Mouse (Mus musculus) midbrain, embryonic 15.5 days (tissue): Measurements from ENCODE around the gene Snf8. TPM values are rescaled to one million over a fixed set of nuclear protein-coding genes. Genes with fewer than 3 reads are reported as not detected.

ENCODE experiments used
- ATAC-seq: fragments of 200-750 bp; cut with Nextera tagmentation; replicated peaks from 2 replicates; pipeline ENCODE4 v1.8.0; 2017; ENCODE audit warnings: moderate TSS enrichment
- H3K27ac ChIP-seq: fragments of 300-500 bp; sonication (generic); 2 replicates; pipeline ENCODE4 v1.5.1; 2015; ENCODE audit warnings: mild to moderate bottlenecking, inconsistent platforms
- H3K27me3 ChIP-seq: fragments of 300-500 bp; sonication (generic); replicated peaks from 2 replicates; pipeline ENCODE4 v1.6.1; 2015; ENCODE audit warnings: inconsistent platforms
- H3K36me3 ChIP-seq: fragments of 300-500 bp; sonication (generic); replicated peaks from 2 replicates; pipeline ENCODE4 v1.6.1; 2015; ENCODE audit warnings: inconsistent platforms
- H3K4me1 ChIP-seq: fragments of 300-500 bp; sonication (generic); 2 replicates; pipeline ENCODE4 v1.6.1; 2015; ENCODE audit warnings: inconsistent platforms
- H3K4me2 ChIP-seq: fragments of 300-500 bp; sonication (generic); 2 replicates; pipeline ENCODE4 v1.6.1; 2015; ENCODE audit warnings: inconsistent platforms, mild to moderate bottlenecking, moderate library complexity
- H3K4me3 ChIP-seq: fragments of 300-500 bp; sonication (generic); 2 replicates; pipeline ENCODE4 v1.5.1; 2015; ENCODE audit warnings: mild to moderate bottlenecking, inconsistent platforms
- H3K9ac ChIP-seq: fragments of 300-500 bp; sonication (generic); 2 replicates; pipeline ENCODE4 v1.6.1; 2015; ENCODE audit warnings: mild to moderate bottlenecking, inconsistent platforms
- H3K9me3 ChIP-seq: fragments of 300-500 bp; sonication (generic); 2 replicates; pipeline ENCODE4 v1.6.1; 2016; ENCODE audit warnings: inconsistent platforms
- WGBS: fragments of 180-500 bp; shearing (Covaris S2); methylation state at CpG from one replicate; pipeline ENCODE4 v1.1.7; 2015; ENCODE audit warnings: mixed read lengths; 5-methylcytosine and 5-hydroxymethylcytosine counted together
- polyA plus RNA-seq: library from polyadenylated mRNA; unstranded; fragments of >200 nt; fragmentation: Nextera tagmentation; extraction: Ambion mirVana; gene quantifications from 2 replicates; pipeline ENCODE4 v1.2.1, GENCODE M21; 2015

The Snf8 gene
- 137 TPM in 2 replicates for polyA plus RNA-seq

GRCm38 (mm10) chr11:96034596-96035052 lies at the start of gene Snf8:
TSS of gene Snf8 (plus strand) at chr11:96034885.
- peak within 1 kb of the TSS; percentile 85 for H3K4me2 ChIP-seq
- peak; percentile 71 for ATAC-seq
- peaks cover 28% of the 10 kb centered on the region for H3K4me1 ChIP-seq
- H3K9ac ChIP-seq = peak within 1 kb of the TSS; percentile 66
- 0% methylated on average over 29 of the region's 29 CpGs for WGBS
- peak within 1 kb of the TSS; percentile 65 for H3K4me3 ChIP-seq
- peaks cover 2% of the 10 kb centered on the region; the same call in 1 of the 2 replicates for H3K27me3 ChIP-seq
- peaks cover 15% of the 10 kb centered on the region for H3K36me3 ChIP-seq
- H3K9me3 ChIP-seq = no peaks in the 10 kb centered on the region
- peak within 1 kb of the TSS; percentile 71 for H3K27ac ChIP-seq

DNA sequence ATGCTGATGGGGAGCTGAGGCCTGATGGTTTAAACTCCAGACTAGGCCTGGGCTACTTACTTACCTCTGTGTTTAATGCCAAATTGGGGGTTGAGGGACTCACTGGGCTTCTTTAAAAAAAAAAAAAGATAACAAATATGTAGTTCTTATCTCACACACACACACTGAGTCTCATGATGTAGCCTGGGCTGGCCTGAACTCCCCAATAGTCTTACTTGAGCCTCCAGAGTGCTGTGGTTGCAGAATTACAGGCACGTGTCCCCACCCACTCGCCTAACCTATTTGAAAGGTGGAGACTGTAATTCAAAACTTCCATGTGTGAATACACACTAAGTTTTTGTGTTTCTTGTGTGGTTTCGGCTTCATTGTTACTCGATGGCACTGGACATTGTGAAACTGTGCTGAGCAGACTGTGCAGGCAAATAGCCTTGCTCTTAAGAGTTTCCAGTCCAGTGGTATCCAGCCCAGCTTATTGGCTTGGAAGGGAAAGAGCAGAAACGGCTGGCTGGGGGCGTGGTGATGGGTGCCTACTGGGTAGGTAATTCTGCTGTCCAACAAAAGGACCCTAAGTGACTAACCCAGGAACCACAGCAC lies 46.7 kb upstream of the Snf8 start:
- no peak for ATAC-seq
- Histone ChIP-seq H3K4me1 (peaks cover 35% of the 10 kb centered on the region), H3K27me3 (no peaks in the 10 kb centered on the region), H3K4me3 (no peak overlapping the region), H3K9me3 (no peaks in the 10 kb centered on the region), H3K36me3 (no peaks in the 10 kb centered on the region), H3K4me2 (no peak overlapping the region), H3K9ac (no peak overlapping the region), H3K27ac (peak overlapping the region; percentile 34; the same call in 1 of the 2 replicates)
- WGBS = 64% methylated on average over 6 of the region's 6 CpGs

GRCm38 (mm10) chr11:95988533-95988932 lies 46.2 kb upstream of the Snf8 start:
- Histone ChIP-seq H3K9ac (no peak overlapping the region), H3K4me1 (peaks cover 35% of the 10 kb centered on the region), H3K4me3 (no peak overlapping the region), H3K9me3 (no peaks in the 10 kb centered on the region), H3K4me2 (no peak overlapping the region), H3K27ac (peak overlapping the region; percentile 34; the same call in 1 of the 2 replicates), H3K27me3 (no peaks in the 10 kb centered on the region), H3K36me3 (no peaks in the 10 kb centered on the region)
- ATAC-seq = 0 out of 2 replicates have a peak, but pooled peaks have one; percentile 40
- WGBS = 41% methylated on average over 9 of the region's 9 CpGs

DNA sequence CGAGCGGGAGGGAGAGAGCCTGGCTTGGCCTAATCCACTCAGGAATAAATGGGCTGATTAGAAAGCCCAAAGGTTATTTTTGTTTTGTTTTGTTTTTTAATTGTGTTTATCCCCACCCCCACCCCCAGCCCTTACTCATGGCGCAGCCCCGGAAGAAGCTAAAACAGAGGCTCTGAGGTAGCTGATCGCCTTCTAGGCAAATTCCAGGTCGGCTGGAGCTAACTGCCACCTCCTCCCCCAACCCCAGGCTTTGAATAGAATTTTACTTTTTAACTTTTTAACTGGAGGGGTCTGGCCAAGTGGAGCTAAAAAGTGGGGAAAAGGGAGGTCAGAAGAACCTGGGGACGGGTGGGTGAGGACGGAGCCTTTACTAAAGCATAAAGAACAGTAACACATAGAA lies 44.8 kb upstream of the Snf8 start:
- Histone ChIP-seq H3K4me1 (peaks cover 35% of the 10 kb centered on the region), H3K4me2 (peak overlapping the region; percentile 91)

GRCm38 (mm10) chr11:95990431-95990830 lies 44.3 kb upstream of the Snf8 start:
- H3K4me3 ChIP-seq = peak overlapping the region; percentile 53
- 19% methylated on average over 4 of the region's 4 CpGs for WGBS
- peaks cover 35% of the 10 kb centered on the region for H3K4me1 ChIP-seq
- ATAC-seq = no peak
- H3K9ac ChIP-seq = peak overlapping the region; percentile 75; the same call in 1 of the 2 replicates
- H3K36me3 ChIP-seq = no peaks in the 10 kb centered on the region
- peak overlapping the region; percentile 91 for H3K4me2 ChIP-seq
- H3K9me3 ChIP-seq = no peaks in the 10 kb centered on the region
- H3K27me3 ChIP-seq = no peaks in the 10 kb centered on the region
- H3K27ac ChIP-seq = peak overlapping the region; percentile 84

More for the DNA sequence above, 44.8 kb upstream of the Snf8 start:
- Histone ChIP-seq H3K36me3 (no peaks in the 10 kb centered on the region), H3K27ac (no peak overlapping the region), H3K27me3 (no peaks in the 10 kb centered on the region), H3K4me3 (no peak overlapping the region), H3K9ac (no peak overlapping the region), H3K9me3 (no peaks in the 10 kb centered on the region)
- 37% methylated on average over 8 of the region's 8 CpGs for WGBS
- no peak for ATAC-seq

- ATAC-seq = peak; percentile 80
- Histone ChIP-seq H3K27me3 (no peaks in the 10 kb centered on the region), H3K4me1 (peaks cover 35% of the 10 kb centered on the region), H3K9ac (peak overlapping the region; percentile 75), H3K27ac (peak overlapping the region; percentile 84), H3K4me2 (peak overlapping the region; percentile 91), H3K4me3 (peak overlapping the region; percentile 53), H3K9me3 (no peaks in the 10 kb centered on the region), H3K36me3 (no peaks in the 10 kb centered on the region)
- WGBS = 1% methylated on average over 31 of the region's 49 CpGs
Measured at GRCm38 (mm10) chr11:95990886-95991708, 43.6 kb upstream of the Snf8 start.

- Histone ChIP-seq H3K4me2 (no peak overlapping the region), H3K36me3 (no peaks in the 10 kb centered on the region), H3K9me3 (no peaks in the 10 kb centered on the region), H3K4me1 (peaks cover 23% of the 10 kb centered on the region), H3K9ac (no peak overlapping the region), H3K4me3 (no peak overlapping the region), H3K27ac (no peak overlapping the region), H3K27me3 (no peaks in the 10 kb centered on the region)
- no peak for ATAC-seq
- 96% methylated on average over 8 of the region's 8 CpGs for WGBS
Measured at GRCm38 (mm10) chr11:95994151-95994550, 40.5 kb upstream of the Snf8 start.

DNA sequence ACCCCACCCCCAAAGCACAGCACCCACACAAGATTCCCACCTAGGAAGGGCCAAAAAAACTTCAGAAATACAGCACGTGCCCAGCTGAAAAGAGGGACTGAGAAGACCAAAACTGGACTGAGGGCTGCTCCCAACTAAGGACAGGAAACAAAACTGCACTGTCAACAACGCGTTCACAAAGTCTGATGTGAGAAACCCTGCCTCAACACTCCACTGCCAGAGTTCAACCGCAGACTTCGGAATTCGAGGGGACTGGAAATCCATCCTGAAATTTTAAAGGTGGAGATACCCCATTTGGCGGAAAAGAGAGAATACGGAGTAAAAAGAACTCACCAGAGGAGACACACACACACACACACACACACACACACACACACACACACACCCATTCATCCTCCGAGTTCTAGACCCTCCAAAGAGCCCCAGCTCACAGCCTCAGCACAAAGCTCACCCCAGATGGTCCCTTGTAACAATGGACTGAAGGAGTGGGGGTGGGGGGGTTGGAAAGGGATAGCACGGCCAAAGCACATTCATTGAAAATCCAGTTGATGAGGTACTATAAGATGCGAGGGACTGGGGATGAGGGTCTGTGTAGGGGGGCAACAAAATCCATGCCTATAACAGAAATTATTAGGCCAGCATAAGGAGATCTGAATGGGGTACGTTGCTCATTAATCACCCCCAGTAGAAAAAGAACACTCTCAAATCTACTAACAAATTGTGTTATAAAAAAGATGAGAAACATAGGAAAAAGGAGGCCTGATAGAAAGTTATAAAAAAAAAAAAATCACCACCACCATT lies 31.4 kb upstream of the Snf8 start:
- Histone ChIP-seq H3K4me2 (peak overlapping the region; percentile 80), H3K27me3 (no peaks in the 10 kb centered on the region), H3K36me3 (no peaks in the 10 kb centered on the region), H3K4me1 (peaks cover 38% of the 10 kb centered on the region), H3K9me3 (no peaks in the 10 kb centered on the region), H3K27ac (no peak overlapping the region), H3K4me3 (peak overlapping the region; percentile 54), H3K9ac (no peak overlapping the region)
- ATAC-seq = no peak
- WGBS = 2% methylated on average over 12 of the region's 12 CpGs

- H3K9ac ChIP-seq = peak overlapping the region; percentile 68
- H3K27ac ChIP-seq = peak overlapping the region; percentile 88
- H3K4me1 ChIP-seq = peaks cover 38% of the 10 kb centered on the region
- 1% methylated on average over 28 of the region's 32 CpGs for WGBS
- H3K36me3 ChIP-seq = no peaks in the 10 kb centered on the region
- H3K27me3 ChIP-seq = no peaks in the 10 kb centered on the region
- no peaks in the 10 kb centered on the region for H3K9me3 ChIP-seq
- ATAC-seq = no peak
- H3K4me3 ChIP-seq = peak overlapping the region; percentile 54
- H3K4me2 ChIP-seq = peak overlapping the region; percentile 80
Measured at GRCm38 (mm10) chr11:96003969-96004792, 30.5 kb upstream of the Snf8 start.

GRCm38 (mm10) chr11:96004793-96005402 lies 29.8 kb upstream of the Snf8 start:
- H3K4me3 ChIP-seq = peak overlapping the region; percentile 54
- H3K9me3 ChIP-seq = no peaks in the 10 kb centered on the region
- H3K27ac ChIP-seq = peak overlapping the region; percentile 88
- H3K4me1 ChIP-seq = peaks cover 38% of the 10 kb centered on the region
- WGBS = under 1% methylated on average over 39 of the region's 57 CpGs
- no peaks in the 10 kb centered on the region for H3K36me3 ChIP-seq
- peak overlapping the region; percentile 80 for H3K4me2 ChIP-seq
- H3K27me3 ChIP-seq = no peaks in the 10 kb centered on the region
- peak; percentile 15; the same call in 1 of the 2 replicates for ATAC-seq
- H3K9ac ChIP-seq = peak overlapping the region; percentile 68
